28 mouse cellular contexts compared by ENCODE assay signal in genomic region chr17:42999446-42999977, GRCm38 (mm10). TPM values are rescaled to one million over a fixed set of nuclear protein-coding genes. Genes with fewer than 3 reads are reported as not detected.
DNase-seq lines count a peak whose midpoint lies in the region; ATAC-seq lines count a peak whose summit lies in the region.
"Had no signal": no experiment of that assay in that cellular context is flagged by ENCODE, and none has a peak within 500 bp of the region (broad histone marks: within the 10 kb centered on the region; RNA-seq: fewer than 3 reads in every experiment).

No protein-coding gene starts in this region.

- H3K9ac ChIP-seq in forebrain, embryonic 13.5 days = no peak overlapping the region
- H3K9ac ChIP-seq: embryonic facial prominence, embryonic 13.5 days; heart, embryonic 12.5 days; heart, embryonic 15.5 days; hindbrain, embryonic 14.5 days had no signal

- intact Hi-C loops in heart, postnatal 14 days (cut with DNase I) = no loop called here

- no peaks in the 10 kb centered on the region for H3K36me3 ChIP-seq in heart, embryonic 10.5 days
- no peaks in the 10 kb centered on the region for H3K36me3 ChIP-seq in forebrain, embryonic 13.5 days (ENCODE audit: poor library complexity, severe bottlenecking)
- H3K36me3 ChIP-seq: embryonic facial prominence, embryonic 10.5 days; embryonic facial prominence, embryonic 13.5 days; heart, embryonic 12.5 days; heart, embryonic 15.5 days had no signal

- H3K4me1 ChIP-seq in heart, embryonic 10.5 days = no peaks in the 10 kb centered on the region
- H3K4me1 ChIP-seq in forebrain, embryonic 13.5 days = no peaks in the 10 kb centered on the region
- H3K4me1 ChIP-seq: embryonic facial prominence, embryonic 10.5 days; heart, embryonic 12.5 days; heart, embryonic 15.5 days had no signal

- no peak overlapping the region for H3K4me3 ChIP-seq in heart, embryonic 10.5 days
- no peak overlapping the region for H3K4me3 ChIP-seq in forebrain, embryonic 13.5 days
- H3K4me3 ChIP-seq: embryonic facial prominence, embryonic 10.5 days; embryonic facial prominence, embryonic 13.5 days; erythroblast, embryonic 14.5 days; heart, embryonic 12.5 days; heart, embryonic 15.5 days had no signal

- peak; percentile 20 for DNase-seq in heart, embryonic 10.5 days (ENCODE audit: low spot score)
- DNase-seq in heart, postnatal 14 days = no peak
- no peak for DNase-seq in lung, postnatal 25 days (ENCODE audit: low spot score)
- DNase-seq: adrenal gland, adult 2 months; adrenal gland, postnatal 14 days; cerebellum, adult 11 months; cerebellum, adult 2 months; cerebellum, adult 9-11 months; cerebellum, postnatal 25 days; embryo, embryonic 11 days; gastrocnemius, postnatal 36 days; heart, adult 11 months; heart, postnatal 10 days; heart, postnatal 4 days had no signal

- H3K27ac ChIP-seq in heart, embryonic 10.5 days = no peak overlapping the region
- no peak overlapping the region for H3K27ac ChIP-seq in forebrain, embryonic 13.5 days
- H3K27ac ChIP-seq: embryonic facial prominence, embryonic 10.5 days; embryonic facial prominence, embryonic 13.5 days; heart, embryonic 15.5 days; hindbrain, embryonic 14.5 days; hindbrain, postnatal 0 days had no signal

- peak; percentile 66 for ATAC-seq in common myeloid progenitor, adult 5-6 weeks (replicated peaks; ENCODE audit: low read depth, poor library complexity, severe bottlenecking)
- peak; percentile 46 for ATAC-seq in megakaryocyte progenitor cell, adult 5-6 weeks (replicated peaks; ENCODE audit: poor library complexity)
- no peak for ATAC-seq in forebrain, embryonic 13.5 days
- ATAC-seq: CD4-positive, CD25-positive, alpha-beta regulatory T cell, adult 4 months; forebrain, embryonic 14.5 days; hindbrain, postnatal 0 days; intestine, postnatal 0 days had no signal

- H3K9me3 ChIP-seq in heart, embryonic 10.5 days = no peaks in the 10 kb centered on the region
- H3K9me3 ChIP-seq in forebrain, embryonic 13.5 days (replicated peaks) = no peaks in the 10 kb centered on the region
- H3K9me3 ChIP-seq: embryonic facial prominence, embryonic 10.5 days; embryonic facial prominence, embryonic 13.5 days; heart, embryonic 12.5 days; heart, embryonic 15.5 days had no signal

- no peak overlapping the region for H3K4me2 ChIP-seq in forebrain, embryonic 13.5 days
- H3K4me2 ChIP-seq: embryonic facial prominence, embryonic 13.5 days; heart, embryonic 12.5 days; heart, embryonic 15.5 days; hindbrain, embryonic 14.5 days had no signal

- H3K27me3 ChIP-seq in heart, embryonic 10.5 days (ENCODE audit: insufficient read depth, poor library complexity, severe bottlenecking) = no peaks in the 10 kb centered on the region
- H3K27me3 ChIP-seq in forebrain, embryonic 13.5 days = no peaks in the 10 kb centered on the region
- H3K27me3 ChIP-seq: embryonic facial prominence, embryonic 13.5 days; heart, embryonic 12.5 days; heart, embryonic 15.5 days had no signal

- 78% methylated on average over 7 of the region's 7 CpGs for WGBS in heart, embryonic 10.5 days
- 76% methylated on average over 7 of the region's 7 CpGs for WGBS in forebrain, embryonic 13.5 days

RNA-seq across cellular contexts. Expression of gene Tnfrsf21, which starts 16.8 kb away (rescaled TPM):
- 12.7 and 15.0 TPM in 2 replicates for polyA plus RNA-seq in heart, embryonic 10.5 days (2016; fragmentation: Nextera tagmentation; extraction: Ambion mirVana)
- total RNA-seq in heart, postnatal 14 days (2021) = 10 to 100 TPM; 17.6 to 18.6 TPM
- total RNA-seq in common myeloid progenitor, adult 5-6 weeks (2017) = 39.2 and 49.5 TPM in 2 replicates
- total RNA-seq in megakaryocyte progenitor cell, adult 5-6 weeks (2015) = 58.2 and 69.6 TPM in 2 replicates
- total RNA-seq in megakaryocyte progenitor cell, adult 5-6 weeks (2017) = 47.0 and 49.0 TPM in 2 replicates
- 38.4 and 40.2 TPM in 2 replicates for polyA plus RNA-seq in forebrain, embryonic 13.5 days (2015; fragmentation: Nextera tagmentation; extraction: Ambion mirVana)
- total RNA-seq: MEL had no signal
